Mouse (Mus musculus): ENCODE measurements at regions not wholly inside any gene's neighbourhood (a gene's known extent, or its start where the extent isn't known, plus 50 kb on each side); places are given as distances from the start of the nearest gene placed in this dataset.

DNA sequence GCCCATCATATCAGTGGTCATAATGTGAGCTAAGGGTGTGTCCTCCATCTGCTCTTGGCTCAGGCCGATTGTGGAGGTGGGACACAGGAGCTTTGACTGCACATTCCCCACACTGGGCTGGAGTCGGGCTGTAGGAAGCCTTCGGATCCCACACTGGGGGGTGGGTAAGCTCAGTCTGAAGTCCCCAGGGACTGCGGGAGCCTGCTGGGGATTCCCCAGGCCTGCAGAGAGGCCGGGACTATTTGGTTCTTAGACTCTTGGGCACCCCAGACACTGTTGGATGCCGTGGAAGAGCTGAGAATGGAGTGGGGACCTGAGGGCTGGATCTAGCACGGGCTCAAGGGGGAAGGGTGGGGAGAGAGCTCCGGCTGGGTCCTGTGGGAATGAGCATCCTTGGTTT lies 547.1 kb upstream of the Nrp1 start:
- no peak for DNase-seq (ENCODE audit: low spot score)

GRCm38 (mm10) chr8:127814785-127815523 lies 543.5 kb upstream of the Nrp1 start:
- no peak for DNase-seq (ENCODE audit: low spot score)

GRCm38 (mm10) chr8:127820741-127821170 lies 537.6 kb upstream of the Nrp1 start:
- DNase-seq (ENCODE audit: low spot score), result no peak

DNA sequence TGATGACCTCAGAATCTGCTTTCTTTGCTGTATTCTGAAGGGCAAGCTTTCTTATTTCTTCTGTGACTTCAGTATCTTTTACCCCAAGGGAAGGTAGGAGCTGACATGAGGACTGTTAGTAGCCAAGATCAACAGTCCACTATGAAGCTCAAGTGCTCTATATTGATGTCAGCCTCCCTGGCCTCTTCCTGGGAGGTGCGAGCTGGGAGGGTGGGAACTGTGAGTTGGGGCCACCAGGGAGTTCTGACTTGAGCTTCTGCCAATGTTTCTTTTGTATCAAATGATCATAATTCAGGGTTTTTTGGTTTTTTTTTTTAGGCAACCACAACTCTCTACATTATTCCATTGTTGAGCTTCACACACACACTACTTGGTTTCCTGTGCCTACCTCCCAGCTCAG lies 536.8 kb upstream of the Nrp1 start:
- no peak for DNase-seq (ENCODE audit: low spot score)

DNA sequence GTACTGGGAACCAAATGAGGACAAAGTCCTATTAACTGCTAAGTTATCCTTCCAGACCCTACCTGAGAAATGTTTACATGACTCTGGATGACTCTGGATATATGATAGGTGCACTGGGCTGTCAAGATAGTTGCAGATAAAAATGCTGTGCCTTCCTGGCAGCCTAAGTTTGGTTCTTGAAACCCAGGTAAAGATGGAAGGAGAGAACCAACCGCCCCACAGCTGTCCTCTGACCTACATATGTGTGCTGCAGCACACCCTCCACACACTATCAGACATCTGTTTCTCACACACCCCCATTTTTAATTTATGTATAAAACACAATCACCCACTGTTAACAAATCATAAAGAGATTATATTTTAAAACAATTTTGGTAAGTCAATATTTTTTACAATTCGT lies 533.4 kb upstream of the Nrp1 start:
- DNase-seq (ENCODE audit: low spot score), result no peak

GRCm38 (mm10) chr8:127827826-127828225 lies 530.6 kb upstream of the Nrp1 start:
- no peak for DNase-seq (ENCODE audit: low spot score)

DNA sequence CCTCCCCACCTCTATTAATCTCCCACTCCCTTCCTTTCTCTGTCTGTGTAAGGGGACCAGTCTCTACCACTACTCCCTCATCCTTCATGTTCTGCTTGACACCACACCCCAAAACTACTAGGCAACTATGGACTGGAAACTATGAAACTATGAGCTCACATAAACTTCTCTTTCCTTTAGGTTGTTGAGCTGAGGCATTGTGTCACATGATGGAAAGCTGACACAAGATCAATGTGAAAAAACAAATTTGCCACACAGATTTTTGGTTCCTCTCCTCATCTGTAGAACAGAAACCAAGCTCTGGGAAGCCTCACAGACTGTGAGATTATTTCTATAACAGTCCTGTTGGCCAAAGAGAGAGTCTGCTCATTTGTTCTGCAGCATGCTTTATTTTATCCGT lies 528.7 kb upstream of the Nrp1 start:
- no peak for DNase-seq (ENCODE audit: low spot score)

GRCm38 (mm10) chr8:127834006-127834405 lies 524.4 kb upstream of the Nrp1 start:
- no peak for DNase-seq (ENCODE audit: low spot score)

DNA sequence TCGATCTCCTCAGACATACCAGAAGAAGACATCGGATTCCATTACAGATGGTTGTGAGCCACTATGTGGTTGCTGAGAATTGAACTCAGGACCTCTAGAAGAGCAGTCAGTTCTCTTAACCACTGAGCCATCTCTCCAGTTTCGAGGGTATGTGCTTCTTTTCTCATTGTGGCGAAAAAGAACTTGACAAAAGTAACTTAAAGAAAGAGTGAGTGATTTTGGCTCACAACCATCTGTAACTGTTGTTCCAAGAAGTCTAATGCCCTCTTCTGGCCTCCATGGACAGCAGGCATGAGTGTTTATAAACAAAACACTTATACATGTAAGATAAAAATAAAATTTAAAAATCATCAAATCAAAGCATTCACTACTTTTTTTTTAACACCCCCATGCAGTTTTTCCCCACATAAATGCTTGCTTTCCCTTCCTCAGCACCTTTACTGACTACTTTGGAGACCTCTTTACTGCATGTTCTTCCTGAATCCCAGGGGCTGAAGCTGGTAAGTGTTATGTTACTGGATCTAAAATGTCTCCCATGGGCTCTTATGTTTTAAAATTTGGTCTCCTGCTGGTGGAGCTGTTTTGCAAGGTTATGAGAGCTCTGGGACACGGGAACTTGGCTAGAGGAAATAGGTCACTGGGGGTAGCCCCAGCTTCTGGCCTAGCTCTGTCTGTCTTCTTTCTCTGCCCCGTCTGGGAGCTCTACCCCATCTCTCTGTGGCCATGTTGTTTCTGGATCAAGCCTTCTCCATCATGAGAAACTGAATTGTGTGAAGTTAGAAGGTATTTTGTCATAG lies 521.8 kb upstream of the Nrp1 start:
- DNase-seq (ENCODE audit: low spot score), result no peak

DNA sequence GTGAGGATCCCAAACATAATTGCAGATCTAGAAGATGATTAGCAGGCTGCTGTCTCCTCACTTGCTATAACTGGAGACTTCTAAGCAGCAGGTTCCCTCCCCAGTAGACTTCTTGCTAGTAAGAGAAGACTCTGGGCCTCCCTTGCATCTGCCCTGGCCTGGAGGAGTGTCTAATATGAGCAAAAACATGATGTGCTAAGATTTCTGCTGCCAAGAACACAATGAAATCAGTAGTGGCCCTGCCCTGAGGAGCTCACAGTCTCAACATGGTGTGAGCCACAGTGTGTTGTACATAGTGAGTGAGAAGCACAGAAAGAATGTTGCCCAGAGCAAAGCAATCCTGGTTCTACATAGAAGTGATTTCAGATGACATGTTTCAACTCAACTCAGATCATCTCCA lies 520.1 kb upstream of the Nrp1 start:
- DNase-seq (ENCODE audit: low spot score), result no peak

- DNase-seq (ENCODE audit: low spot score), result peak; percentile 6
Observed at GRCm38 (mm10) chr8:127847332-127848018, 510.9 kb upstream of the Nrp1 start.

DNA sequence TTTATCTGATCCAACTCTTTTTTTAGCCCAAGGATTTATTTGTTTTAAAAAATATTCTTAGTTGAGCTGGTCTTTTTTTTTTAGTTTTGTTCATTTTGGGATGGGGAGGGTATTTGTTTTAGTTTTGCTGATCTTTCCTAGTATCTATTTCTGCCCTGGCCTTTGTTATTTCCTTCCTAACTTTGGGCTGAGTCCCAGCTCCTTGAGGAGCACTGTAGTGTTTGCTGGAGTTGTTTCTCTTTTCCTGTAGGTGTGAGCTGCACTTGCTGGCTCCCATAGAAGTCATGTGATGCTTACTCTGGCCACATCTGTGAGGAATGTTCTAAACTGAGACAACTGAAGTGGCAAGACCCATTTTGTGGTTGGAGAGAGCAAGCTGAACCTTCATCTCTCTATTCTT lies 508.5 kb upstream of the Nrp1 start:
- no peak for DNase-seq (ENCODE audit: low spot score)

- no peak for DNase-seq (ENCODE audit: low spot score)
Observed at GRCm38 (mm10) chr8:127855653-127856300, 502.6 kb upstream of the Nrp1 start.

DNA sequence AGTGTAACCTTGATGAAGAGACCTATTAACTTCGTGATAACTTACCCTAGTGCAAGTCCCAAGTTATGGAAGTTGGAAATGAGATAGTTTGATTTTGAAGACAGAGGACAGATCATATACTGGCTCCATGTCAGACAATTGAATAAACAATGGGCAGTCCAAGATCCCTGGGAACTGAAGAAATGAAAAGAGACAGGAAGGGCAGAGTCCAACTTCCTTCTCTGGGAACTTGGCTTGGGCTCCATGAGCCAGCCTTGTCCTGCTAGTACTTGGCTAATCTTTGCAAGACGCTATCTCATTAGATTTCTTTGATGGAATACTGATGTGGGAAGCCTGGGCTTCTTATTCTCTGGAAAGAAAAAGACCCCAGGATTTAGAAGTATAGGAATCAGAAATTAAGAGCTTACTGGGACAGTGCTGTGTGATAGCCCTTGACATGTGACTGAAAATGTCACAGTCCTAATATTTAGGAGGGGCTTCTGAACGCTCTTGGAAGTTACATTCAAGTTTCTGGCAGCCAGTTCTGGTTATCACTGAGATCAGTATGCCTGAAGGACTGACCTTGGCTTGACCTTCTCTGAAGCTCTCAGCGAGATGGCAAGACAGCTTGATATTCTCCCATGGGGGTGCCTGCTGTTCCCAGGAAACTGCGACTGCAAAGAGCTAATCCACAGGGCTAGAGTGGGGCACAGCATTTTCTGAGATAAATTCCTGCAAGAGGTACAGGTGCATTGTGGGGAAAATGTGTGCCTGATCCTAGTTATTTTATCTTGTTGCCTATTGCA lies 501.9 kb upstream of the Nrp1 start:
- no peak for DNase-seq (ENCODE audit: low spot score)

- DNase-seq (ENCODE audit: low spot score), result no peak
Observed at GRCm38 (mm10) chr8:127859036-127859435, 499.4 kb upstream of the Nrp1 start.

DNA sequence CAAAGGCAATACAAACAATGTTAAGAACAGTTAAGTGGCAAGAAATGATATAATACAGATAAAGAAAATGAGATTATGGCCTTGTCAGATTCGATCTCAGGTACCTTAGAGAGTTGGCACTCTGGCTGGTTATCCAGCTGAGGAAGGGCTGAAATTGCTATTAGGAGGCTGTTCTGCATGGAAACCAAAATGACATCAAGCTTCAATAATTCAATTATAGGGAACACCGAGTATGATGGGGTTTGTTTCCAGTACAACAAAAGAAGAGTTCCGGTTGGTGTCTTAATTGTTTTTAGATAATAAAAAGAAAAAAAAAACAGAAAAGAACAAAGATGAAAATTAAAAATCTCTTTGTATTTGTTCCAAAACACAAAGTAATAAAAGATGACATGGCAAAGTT lies 498.0 kb upstream of the Nrp1 start:
- no peak for DNase-seq (ENCODE audit: low spot score)

DNA sequence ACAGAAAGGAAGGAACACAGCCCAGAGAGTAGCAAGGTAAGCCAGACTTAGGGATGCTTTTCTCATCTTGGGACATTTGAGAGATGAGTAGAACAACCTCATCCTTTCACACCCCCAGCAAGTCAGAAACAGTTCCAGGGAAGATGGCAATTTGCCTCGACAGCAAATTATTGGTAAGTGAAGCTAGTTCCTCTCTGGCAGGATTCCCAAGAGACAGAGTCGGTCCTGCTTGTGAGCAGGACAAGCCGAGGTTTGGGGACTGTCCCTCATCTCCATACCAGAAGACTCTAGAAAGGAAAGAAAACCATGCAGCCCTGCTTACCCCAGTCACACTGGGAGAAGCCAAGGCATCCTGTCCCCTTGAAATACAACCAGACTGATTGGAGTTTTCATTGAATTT lies 497.5 kb upstream of the Nrp1 start:
- DNase-seq (ENCODE audit: low spot score), result no peak

DNA sequence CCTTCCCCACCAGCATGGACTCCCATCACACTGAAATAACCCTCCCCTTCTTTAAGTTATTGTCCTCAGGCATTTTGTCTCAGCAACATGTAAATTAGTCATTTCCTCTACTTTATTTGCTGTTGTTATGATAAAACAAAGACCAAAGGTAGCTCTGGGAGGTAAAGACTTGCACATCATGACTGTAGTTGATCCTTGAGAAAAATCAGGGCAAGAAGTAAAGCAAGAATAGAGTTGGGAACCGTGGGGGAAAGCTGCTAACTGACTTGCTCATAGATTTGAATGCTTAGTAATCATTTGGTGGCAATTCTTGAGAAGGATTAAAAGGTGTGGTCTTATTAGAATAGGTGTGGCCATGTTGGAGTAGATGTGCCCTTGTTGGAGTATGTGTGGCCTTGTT lies 473.8 kb upstream of the Nrp1 start:
- DNase-seq (ENCODE audit: low spot score), result no peak

GRCm38 (mm10) chr8:127885211-127885610 lies 473.2 kb upstream of the Nrp1 start:
- no peak for DNase-seq (ENCODE audit: low spot score)

DNA sequence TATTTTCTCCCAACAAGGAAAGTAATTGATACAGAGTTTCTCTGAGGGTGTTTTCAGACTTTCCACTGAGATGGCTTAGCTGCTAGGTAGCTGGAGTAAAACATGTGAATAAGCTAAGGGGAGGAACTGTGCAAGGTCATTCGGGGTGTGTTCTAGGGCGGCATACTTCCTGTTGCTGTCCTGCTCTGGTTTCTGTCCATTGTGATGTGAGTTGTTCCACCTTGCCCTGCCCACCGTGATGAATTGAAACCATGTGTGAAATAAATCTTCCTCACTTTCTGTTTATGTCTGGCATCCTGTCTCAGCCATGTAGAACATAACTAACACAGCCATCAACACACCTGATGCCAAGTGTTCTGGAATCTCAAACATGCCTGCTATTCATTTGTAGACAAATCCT lies 472.6 kb upstream of the Nrp1 start:
- DNase-seq (ENCODE audit: low spot score), result peak; percentile 34

DNA sequence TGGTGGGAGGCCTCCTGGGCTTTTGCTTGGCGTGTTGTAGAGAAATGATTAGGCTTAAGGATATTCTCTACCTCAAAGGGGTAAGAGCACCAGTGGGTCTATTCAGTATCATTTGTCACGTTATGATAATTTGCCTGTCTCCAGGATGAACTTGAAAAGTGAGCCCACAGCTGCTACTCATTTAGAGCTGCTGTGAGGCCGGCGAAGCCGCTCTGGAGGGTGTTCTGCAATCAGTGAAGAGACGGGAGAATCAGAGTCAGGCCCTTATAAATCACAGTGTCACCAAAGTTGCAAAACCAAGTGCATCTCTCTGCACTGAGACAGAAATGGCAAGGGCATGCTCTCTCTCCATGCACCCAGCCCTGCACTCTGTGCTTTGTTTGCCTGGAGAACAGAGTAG lies 467.7 kb upstream of the Nrp1 start:
- DNase-seq (ENCODE audit: low spot score), result peak; percentile 5

DNA sequence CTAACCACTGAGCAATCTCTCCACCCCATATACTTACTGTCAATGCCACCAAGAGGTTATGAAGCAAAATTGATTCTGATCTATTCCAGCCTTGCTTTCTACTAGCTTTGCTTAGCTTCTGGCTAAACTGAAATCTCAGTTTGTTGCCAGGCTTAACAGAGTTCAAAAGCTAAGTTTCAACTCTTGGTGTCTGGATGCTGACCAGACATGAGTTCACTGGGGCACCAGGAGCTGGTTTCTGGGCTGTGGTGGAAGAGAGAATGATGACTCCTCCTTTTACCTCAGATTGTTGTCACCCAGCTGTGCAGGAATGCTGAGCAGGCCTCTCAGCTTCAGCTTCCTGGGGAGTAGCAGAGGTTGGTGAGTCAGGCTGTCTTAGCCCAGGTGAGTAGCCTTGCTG lies 464.1 kb upstream of the Nrp1 start:
- peak; percentile 8 for DNase-seq (ENCODE audit: low spot score)

All from yolk sac, embryonic 10.5 days (tissue).